Mouse (Mus musculus) neural tube, embryonic 14.5 days (tissue): ENCODE data around the gene Nradd. TPM values are rescaled to one million over a fixed set of nuclear protein-coding genes. Genes with fewer than 3 reads are reported as not detected.

Experiments used
- ATAC-seq: fragments of 200-750 bp; cut with Nextera tagmentation; 2 replicates; pipeline ENCODE4 v1.8.0; 2017; ENCODE audit warnings: low read depth, mild to moderate bottlenecking, moderate TSS enrichment, moderate library complexity
- H3K27ac ChIP-seq: fragments of 300-500 bp; sonication (generic); 2 replicates; pipeline ENCODE4 v1.5.1; 2014; ENCODE audit warnings: low read depth, mild to moderate bottlenecking, control low read depth, low read length, moderate library complexity, mixed read lengths
- H3K27me3 ChIP-seq: fragments of 300-500 bp; sonication (generic); 2 replicates; pipeline ENCODE4 v1.6.1; 2014; ENCODE audit warnings: low read length; ENCODE audit not compliant: control insufficient read depth, insufficient read depth
- H3K36me3 ChIP-seq: fragments of 300-500 bp; sonication (generic); 2 replicates; pipeline ENCODE4 v1.6.1; 2014; ENCODE audit warnings: low read length, mixed read lengths; ENCODE audit not compliant: control insufficient read depth, insufficient read depth
- H3K4me1 ChIP-seq: fragments of 300-500 bp; sonication (generic); 2 replicates; pipeline ENCODE4 v1.6.1; 2014; ENCODE audit warnings: low read length; ENCODE audit not compliant: control insufficient read depth, insufficient read depth
- H3K4me2 ChIP-seq: fragments of 300-500 bp; sonication (generic); 2 replicates; pipeline ENCODE4 v1.6.1; 2014; ENCODE audit warnings: mild to moderate bottlenecking, low read depth, low read length, control low read depth
- H3K4me3 ChIP-seq: fragments of 300-500 bp; sonication (generic); 2 replicates; pipeline ENCODE4 v1.5.1; 2014; ENCODE audit warnings: low read depth, low read length, control low read depth, mixed read lengths
- H3K9ac ChIP-seq: fragments of 300-500 bp; sonication (generic); replicated peaks from 2 replicates; pipeline ENCODE4 v1.6.1; 2014; ENCODE audit warnings: low read depth, mild to moderate bottlenecking, control low read depth, low read length, mixed read lengths
- H3K9me3 ChIP-seq: fragments of 300-500 bp; sonication (generic); 2 replicates; pipeline ENCODE4 v1.6.1; 2016; ENCODE audit warnings: low read length; ENCODE audit not compliant: control insufficient read depth
- WGBS: fragments of 180-500 bp; shearing (Covaris S2); extraction: QIAGEN DNeasy Blood & Tissue Kit; methylation state at CpG from one replicate; pipeline ENCODE4 v1.1.7; 2014; 5-methylcytosine and 5-hydroxymethylcytosine counted together
- polyA plus RNA-seq: library from polyadenylated mRNA; unstranded; fragments of >200 nt; fragmentation: Nextera tagmentation; extraction: Ambion mirVana; gene quantifications from 2 replicates; pipeline ENCODE4 v1.2.1, GENCODE M21; 2014

Nradd gene
- polyA plus RNA-seq, 1 experiment from 2014 or later, result 14.1 TPM

- 35% methylated on average over 8 of the region's 8 CpGs for WGBS
Observed at GRCm38 (mm10) chr9:110623416-110624195, 646 bp downstream of the Nradd start.

DNA sequence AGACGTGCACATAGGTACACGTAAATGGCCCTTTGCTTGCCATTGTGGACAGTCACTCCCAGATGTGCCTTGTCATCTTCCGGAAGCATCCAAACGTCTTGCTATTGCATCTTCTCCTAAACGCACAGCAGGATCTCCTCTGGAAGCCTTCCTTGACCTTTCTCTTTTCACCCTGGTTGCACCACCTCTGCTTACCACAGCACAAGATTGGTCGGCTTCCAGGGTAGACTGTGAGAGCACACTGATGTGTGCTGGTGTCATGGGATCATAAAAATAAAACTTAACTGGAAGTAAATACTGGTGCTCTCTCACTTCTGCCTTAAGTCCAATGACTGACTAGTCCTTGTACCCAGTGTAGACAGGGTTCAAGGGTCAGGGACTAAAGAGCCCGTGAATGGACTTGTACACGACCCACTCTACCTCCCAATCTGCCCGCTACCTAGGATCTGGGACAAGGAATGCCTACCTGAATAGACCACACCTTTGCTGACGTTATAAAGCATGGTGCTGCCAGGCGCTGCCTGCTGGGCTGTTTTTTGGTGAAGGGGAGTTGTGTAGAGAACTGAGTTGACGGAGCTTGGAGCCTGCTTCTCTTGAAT is 1.5 kb downstream of the Nradd start:
- Histone ChIP-seq H3K36me3 (peaks cover 18% of the 10 kb centered on the region), H3K9ac (no peak overlapping the region), H3K4me3 (no peak overlapping the region), H3K27me3 (no peaks in the 10 kb centered on the region), H3K9me3 (no peaks in the 10 kb centered on the region), H3K4me2 (no peak overlapping the region), H3K4me1 (peaks cover 12% of the 10 kb centered on the region; the same call in 1 of the 2 replicates), H3K27ac (no peak overlapping the region)
- ATAC-seq, result no peak
- WGBS, result 85% methylated on average over 12 of the region's 12 CpGs

More at GRCm38 (mm10) chr9:110623416-110624195, 646 bp downstream of the Nradd start:
- Histone ChIP-seq H3K27me3 (no peaks in the 10 kb centered on the region), H3K9ac (peak overlapping the region; percentile 66), H3K4me3 (peak overlapping the region; percentile 36), H3K9me3 (no peaks in the 10 kb centered on the region), H3K4me2 (peak overlapping the region; percentile 94), H3K36me3 (peaks cover 10% of the 10 kb centered on the region), H3K27ac (peak overlapping the region; percentile 80; the same call in 1 of the 2 replicates), H3K4me1 (peaks cover 12% of the 10 kb centered on the region; the same call in 1 of the 2 replicates)
- 0 out of 2 replicates have a peak, but pooled peaks have one; percentile 1 for ATAC-seq

- no peak for ATAC-seq
- Histone ChIP-seq H3K4me2 (no peak overlapping the region), H3K9ac (no peak overlapping the region), H3K27me3 (no peaks in the 10 kb centered on the region), H3K27ac (no peak overlapping the region), H3K4me3 (no peak overlapping the region), H3K36me3 (peaks cover 25% of the 10 kb centered on the region), H3K9me3 (no peaks in the 10 kb centered on the region), H3K4me1 (peaks cover 12% of the 10 kb centered on the region; the same call in 1 of the 2 replicates)
- WGBS, result 95% methylated on average over 7 of the region's 7 CpGs
Observed at GRCm38 (mm10) chr9:110620685-110621084, 3.6 kb downstream of the Nradd start.

DNA sequence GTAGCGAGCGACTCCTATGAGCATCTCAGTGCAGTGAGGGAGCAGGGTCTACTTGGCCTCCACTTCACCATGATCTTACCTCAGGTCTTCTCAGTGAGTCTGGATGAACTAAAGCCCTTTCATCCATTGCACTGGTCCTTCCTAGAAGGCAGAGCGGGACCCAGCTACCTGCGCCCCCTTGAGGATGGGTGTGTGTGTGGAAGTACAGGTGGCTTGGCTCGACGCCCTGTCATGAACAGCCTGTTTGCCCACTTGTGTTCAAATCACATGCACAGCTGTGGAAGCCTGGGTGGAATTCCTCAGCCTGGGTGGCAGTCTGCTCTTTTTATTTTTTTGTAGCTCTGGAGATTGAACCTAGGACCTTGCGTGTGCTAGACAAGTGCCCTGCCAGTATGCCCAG is 4.1 kb downstream of the Nradd start:
- peaks cover 29% of the 10 kb centered on the region for H3K36me3 ChIP-seq
- H3K4me3 ChIP-seq, result no peak overlapping the region
- H3K4me2 ChIP-seq, result no peak overlapping the region
- ATAC-seq, result no peak
- peaks cover 8% of the 10 kb centered on the region; the same call in 1 of the 2 replicates for H3K4me1 ChIP-seq
- H3K27me3 ChIP-seq, result no peaks in the 10 kb centered on the region
- no peak overlapping the region for H3K9ac ChIP-seq
- 92% methylated on average over 7 of the region's 7 CpGs for WGBS
- H3K27ac ChIP-seq, result no peak overlapping the region
- H3K9me3 ChIP-seq, result no peaks in the 10 kb centered on the region

- Histone ChIP-seq H3K27me3 (no peaks in the 10 kb centered on the region), H3K9ac (no peak overlapping the region), H3K36me3 (peaks cover 36% of the 10 kb centered on the region), H3K9me3 (no peaks in the 10 kb centered on the region), H3K27ac (no peak overlapping the region), H3K4me1 (no peaks in the 10 kb centered on the region), H3K4me3 (no peak overlapping the region), H3K4me2 (no peak overlapping the region)
- 77% methylated on average over 3 of the region's 3 CpGs for WGBS
- ATAC-seq, result no peak
Observed at GRCm38 (mm10) chr9:110617081-110617480, 7.2 kb downstream of the Nradd start.

- H3K9ac ChIP-seq, result no peak overlapping the region
- peaks cover 26% of the 10 kb centered on the region for H3K36me3 ChIP-seq
- H3K4me3 ChIP-seq, result no peak overlapping the region
- no peak overlapping the region for H3K4me2 ChIP-seq
- no peaks in the 10 kb centered on the region for H3K4me1 ChIP-seq
- H3K9me3 ChIP-seq, result no peaks in the 10 kb centered on the region
- no peak for ATAC-seq
- no peak overlapping the region for H3K27ac ChIP-seq
- H3K27me3 ChIP-seq, result no peaks in the 10 kb centered on the region
- 85% methylated on average over 3 of the region's 3 CpGs for WGBS
Observed at GRCm38 (mm10) chr9:110611471-110611870, 12.8 kb downstream of the Nradd start.

- Histone ChIP-seq H3K9me3 (no peaks in the 10 kb centered on the region), H3K27ac (no peak overlapping the region), H3K36me3 (peaks cover 3% of the 10 kb centered on the region; the same call in 1 of the 2 replicates), H3K9ac (no peak overlapping the region), H3K4me1 (no peaks in the 10 kb centered on the region), H3K4me3 (no peak overlapping the region), H3K4me2 (no peak overlapping the region), H3K27me3 (no peaks in the 10 kb centered on the region)
- no peak for ATAC-seq
- WGBS, result 86% methylated on average over 1 of the region's 1 CpGs
Observed at GRCm38 (mm10) chr9:110583521-110583920, 40.7 kb downstream of the Nradd start.

GRCm38 (mm10) chr9:110582161-110582560 is 42.1 kb downstream of the Nradd start:
- no peaks in the 10 kb centered on the region for H3K4me1 ChIP-seq
- no peaks in the 10 kb centered on the region for H3K27me3 ChIP-seq
- ATAC-seq, result no peak
- H3K9ac ChIP-seq, result no peak overlapping the region
- no peak overlapping the region for H3K27ac ChIP-seq
- peaks cover 6% of the 10 kb centered on the region for H3K36me3 ChIP-seq
- H3K9me3 ChIP-seq, result no peaks in the 10 kb centered on the region
- 87% methylated on average over 2 of the region's 2 CpGs for WGBS
- H3K4me3 ChIP-seq, result no peak overlapping the region
- H3K4me2 ChIP-seq, result no peak overlapping the region
